Mouse (Mus musculus) heart, postnatal 0 days (tissue): Measurements from ENCODE around the gene E330034G19Rik. TPM values are rescaled to one million over a fixed set of nuclear protein-coding genes. Genes with fewer than 3 reads are reported as not detected.

Source experiments
- ATAC-seq: fragments of 200-750 bp; cut with Nextera tagmentation; 2 replicates; pipeline ENCODE4 v1.8.0; 2017; ENCODE audit warnings: low read depth, moderate number of reproducible peaks, moderate library complexity; ENCODE audit not compliant: insufficient read depth
- DNase-seq: peaks from one replicate; pipeline ENCODE4 v3.0.0-alpha.2; 2016; ENCODE audit warnings: low spot score
- H3K27ac ChIP-seq: fragments of 300-500 bp; sonication (generic); 2 replicates; pipeline ENCODE4 v1.5.1; 2014; ENCODE audit warnings: low read depth, mild to moderate bottlenecking
- H3K27me3 ChIP-seq: fragments of 300-500 bp; sonication (generic); 2 replicates; pipeline ENCODE4 v1.6.1; 2014; ENCODE audit warnings: low read length, mixed read lengths; ENCODE audit not compliant: control insufficient read depth, insufficient read depth
- H3K36me3 ChIP-seq: fragments of 300-500 bp; sonication (generic); replicated peaks from 2 replicates; pipeline ENCODE4 v1.6.1; 2014; ENCODE audit warnings: low read length, mixed read lengths; ENCODE audit not compliant: control insufficient read depth, insufficient read depth
- H3K4me1 ChIP-seq: fragments of 300-500 bp; sonication (generic); 2 replicates; pipeline ENCODE4 v1.6.1; 2014; ENCODE audit warnings: antibody characterized with exemption; ENCODE audit not compliant: control insufficient read depth, insufficient read depth
- H3K4me2 ChIP-seq: fragments of 300-500 bp; sonication (generic); 2 replicates; pipeline ENCODE4 v1.6.1; 2014; ENCODE audit warnings: low read depth, mild to moderate bottlenecking, low read length, moderate library complexity
- H3K4me3 ChIP-seq: fragments of 300-500 bp; sonication (generic); 2 replicates; pipeline ENCODE4 v1.5.1; 2014; ENCODE audit warnings: low read depth, low read length
- H3K9ac ChIP-seq: fragments of 300-500 bp; sonication (generic); replicated peaks from 2 replicates; pipeline ENCODE4 v1.6.1; 2014; ENCODE audit warnings: low read depth, low read length, mixed read lengths
- H3K9me3 ChIP-seq: fragments of 300-500 bp; sonication (generic); replicated peaks from 2 replicates; pipeline ENCODE4 v1.6.1; 2016; ENCODE audit warnings: low read length; ENCODE audit not compliant: control insufficient read depth
- CTCF ChIP-seq: IDR thresholded peaks from 2 replicates; pipeline ENCODE4 v1.5.1; 2016; ENCODE audit warnings: antibody characterized with exemption, control low read depth, low read depth
- EP300 ChIP-seq: IDR thresholded peaks from 2 replicates; pipeline ENCODE4 v1.6.1; 2016; ENCODE audit warnings: antibody characterized with exemption, low read depth
- WGBS: fragments of 180-500 bp; shearing (Covaris S2); extraction: QIAGEN DNeasy Blood & Tissue Kit; methylation state at CpG from one replicate; pipeline ENCODE4 v1.1.7; 2014; 5-methylcytosine and 5-hydroxymethylcytosine counted together
- polyA plus RNA-seq: library from polyadenylated mRNA; unstranded; fragments of >200 nt; fragmentation: Nextera tagmentation; extraction: Ambion mirVana; gene quantifications from 2 replicates; pipeline ENCODE4 v1.2.1, GENCODE M21; 2015
- total RNA-seq: library from RNA; depleted of rRNA; stranded (reverse); fragments of >200 nt; gene quantifications from 2 replicates; pipeline ENCODE4 v1.2.3, GENCODE M21; 2014; ENCODE audit warnings: low replicate concordance

The E330034G19Rik gene
- total and polyA plus RNA-seq, 2 experiments from 2014 or later: not detected

GRCm38 (mm10) chr14:24253611-24254202 is 39.3 kb upstream of the E330034G19Rik start:
- no peaks in the 10 kb centered on the region for H3K27me3 ChIP-seq
- TF ChIP-seq EP300 (peak; percentile 39; the same call in 1 of the 2 replicates), CTCF (no peak)
- peak overlapping the region; percentile 18 for H3K4me2 ChIP-seq
- no peak overlapping the region for H3K4me3 ChIP-seq
- H3K9me3 ChIP-seq: no peaks in the 10 kb centered on the region
- 2% methylated on average over 8 of the region's 8 CpGs for WGBS
- no peak overlapping the region for H3K9ac ChIP-seq
- no peaks in the 10 kb centered on the region for H3K36me3 ChIP-seq
- peak overlapping the region; percentile 72 for H3K27ac ChIP-seq
- ATAC-seq (peak; percentile 91), DNase-seq (peak; percentile 77)
- H3K4me1 ChIP-seq: peaks cover 17% of the 10 kb centered on the region; the same call in 1 of the 2 replicates

- no peak overlapping the region for H3K9ac ChIP-seq
- TF ChIP-seq CTCF (no peak), EP300 (no peak)
- H3K4me3 ChIP-seq: no peak overlapping the region
- 74% methylated on average over 2 of the region's 2 CpGs for WGBS
- no peak overlapping the region for H3K27ac ChIP-seq
- no peaks in the 10 kb centered on the region for H3K9me3 ChIP-seq
- H3K4me2 ChIP-seq: no peak overlapping the region
- ATAC-seq: no peak
- DNase-seq: no peak
- peaks cover 17% of the 10 kb centered on the region; the same call in 1 of the 2 replicates for H3K4me1 ChIP-seq
- no peaks in the 10 kb centered on the region for H3K36me3 ChIP-seq
- no peaks in the 10 kb centered on the region for H3K27me3 ChIP-seq
Measured at GRCm38 (mm10) chr14:24255956-24256355, 37.1 kb upstream of the E330034G19Rik start.

- ATAC-seq (no peak), DNase-seq (no peak)
- Histone ChIP-seq H3K27me3 (no peaks in the 10 kb centered on the region), H3K4me1 (no peaks in the 10 kb centered on the region), H3K4me2 (no peak overlapping the region), H3K9ac (no peak overlapping the region), H3K27ac (no peak overlapping the region), H3K4me3 (no peak overlapping the region), H3K36me3 (no peaks in the 10 kb centered on the region), H3K9me3 (no peaks in the 10 kb centered on the region)
- 73% methylated on average over 4 of the region's 4 CpGs for WGBS
- TF ChIP-seq CTCF (no peak), EP300 (no peak)
Measured at GRCm38 (mm10) chr14:24260391-24260790, 32.6 kb upstream of the E330034G19Rik start.

GRCm38 (mm10) chr14:24262382-24262781 is 30.6 kb upstream of the E330034G19Rik start:
- DNase-seq: no peak
- Histone ChIP-seq H3K4me2 (no peak overlapping the region), H3K4me1 (no peaks in the 10 kb centered on the region), H3K27me3 (no peaks in the 10 kb centered on the region), H3K9ac (no peak overlapping the region), H3K27ac (no peak overlapping the region), H3K4me3 (no peak overlapping the region), H3K9me3 (no peaks in the 10 kb centered on the region), H3K36me3 (no peaks in the 10 kb centered on the region)
- 86% methylated on average over 6 of the region's 6 CpGs for WGBS
- TF ChIP-seq CTCF (no peak), EP300 (no peak)
- no peak for ATAC-seq

- H3K27ac ChIP-seq: no peak overlapping the region
- no peak for TF ChIP-seq EP300
- TF ChIP-seq CTCF: no peak
- no peak overlapping the region for H3K9ac ChIP-seq
- H3K4me2 ChIP-seq: no peak overlapping the region
- DNase-seq (no peak), ATAC-seq (no peak)
- H3K9me3 ChIP-seq: no peaks in the 10 kb centered on the region
- H3K4me3 ChIP-seq: no peak overlapping the region
- WGBS: 55% methylated on average over 2 of the region's 2 CpGs
- no peaks in the 10 kb centered on the region for H3K27me3 ChIP-seq
- H3K36me3 ChIP-seq: no peaks in the 10 kb centered on the region
- H3K4me1 ChIP-seq: no peaks in the 10 kb centered on the region
Measured at GRCm38 (mm10) chr14:24262915-24263314, 30.1 kb upstream of the E330034G19Rik start.

GRCm38 (mm10) chr14:24269571-24269970 is 23.4 kb upstream of the E330034G19Rik start:
- no peaks in the 10 kb centered on the region for H3K9me3 ChIP-seq
- no peaks in the 10 kb centered on the region for H3K27me3 ChIP-seq
- no peaks in the 10 kb centered on the region for H3K36me3 ChIP-seq
- no peak overlapping the region for H3K4me2 ChIP-seq
- H3K4me1 ChIP-seq: no peaks in the 10 kb centered on the region
- H3K9ac ChIP-seq: no peak overlapping the region
- no peak for DNase-seq
- no peak overlapping the region for H3K27ac ChIP-seq
- no peak for ATAC-seq
- WGBS: 75% methylated on average over 1 of the region's 1 CpGs
- TF ChIP-seq CTCF (no peak), EP300 (no peak)
- no peak overlapping the region for H3K4me3 ChIP-seq
